Mouse (Mus musculus) naive thymus-derived CD4-positive, alpha-beta T cell, adult 2 months (primary cell): ENCODE results near the gene Hspb9.
A peak's percentile ranks its signal among the peaks of the same experiment; 100 is the strongest.

Source experiments
- DNase-seq: peaks from one replicate; pipeline ENCODE4 v3.0.0-alpha.2; 2011; ENCODE audit warnings: low read depth

The Hspb9 gene

GRCm38 (mm10) chr11:100705095-100705747 lies 8.4 kb upstream of the Hspb9 start:
- DNase-seq = no peak

GRCm38 (mm10) chr11:100709201-100709810 lies 4.3 kb upstream of the Hspb9 start:
- DNase-seq = no peak

- DNase-seq = no peak
Observed at GRCm38 (mm10) chr11:100710528-100710927, 3.1 kb upstream of the Hspb9 start.

- DNase-seq = no peak
Observed at GRCm38 (mm10) chr11:100710977-100711376, 2.7 kb upstream of the Hspb9 start.

GRCm38 (mm10) chr11:100711783-100712615 lies 1.7 kb upstream of the Hspb9 start, which contains the start of gene Kat2a:
Gene Kat2a (minus strand): TSS chr11:100712465.
- peak; percentile 65 for DNase-seq

- DNase-seq = peak; percentile 18
Observed at GRCm38 (mm10) chr11:100713174-100713573, 476 bp upstream of the Hspb9 start.

- peak; percentile 82 for DNase-seq
Observed at GRCm38 (mm10) chr11:100714534-100714915, 875 bp downstream of the Hspb9 start.

GRCm38 (mm10) chr11:100714948-100715347 lies 1.3 kb downstream of the Hspb9 start:
- DNase-seq = no peak

- DNase-seq = no peak
Observed at GRCm38 (mm10) chr11:100716649-100717048, 3.0 kb downstream of the Hspb9 start.

GRCm38 (mm10) chr11:100718462-100718861 lies 4.8 kb downstream of the Hspb9 start:
- no peak for DNase-seq

GRCm38 (mm10) chr11:100718866-100719265 lies 5.2 kb downstream of the Hspb9 start:
- no peak for DNase-seq

- DNase-seq = no peak
Observed at GRCm38 (mm10) chr11:100719312-100719711, 5.7 kb downstream of the Hspb9 start.

- no peak for DNase-seq
Observed at GRCm38 (mm10) chr11:100719893-100720292, 6.2 kb downstream of the Hspb9 start.

GRCm38 (mm10) chr11:100720345-100720744 lies 6.7 kb downstream of the Hspb9 start:
- no peak for DNase-seq

- DNase-seq = no peak
Observed at GRCm38 (mm10) chr11:100721254-100721653, 7.6 kb downstream of the Hspb9 start.

- DNase-seq = peak; percentile 19
Observed at GRCm38 (mm10) chr11:100721776-100722492, 8.3 kb downstream of the Hspb9 start.

- no peak for DNase-seq
Observed at GRCm38 (mm10) chr11:100722493-100723028, 8.9 kb downstream of the Hspb9 start.

GRCm38 (mm10) chr11:100724919-100725512 lies 11.4 kb downstream of the Hspb9 start:
- no peak for DNase-seq

- no peak for DNase-seq
Observed at GRCm38 (mm10) chr11:100727201-100727600, 13.6 kb downstream of the Hspb9 start.

- DNase-seq = no peak
Observed at GRCm38 (mm10) chr11:100728601-100729000, 15.0 kb downstream of the Hspb9 start.

- DNase-seq = no peak
Observed at GRCm38 (mm10) chr11:100729976-100730375, 16.3 kb downstream of the Hspb9 start.
